Mouse (Mus musculus) liver, adult 2 months (tissue): ENCODE data around the gene Foxe1. TPM values are rescaled to one million over a fixed set of nuclear protein-coding genes. Genes with fewer than 3 reads are reported as not detected.

Experiments
- DNase-seq: peaks from one replicate; pipeline ENCODE4 v3.0.0-alpha.2; 2011; ENCODE audit warnings: low read depth, low spot score; ENCODE audit errors: extremely low read depth
- H3K27ac ChIP-seq: fragments of 200-500 bp; replicated peaks from 2 replicates; pipeline ENCODE4 v1.5.1; 2012; ENCODE audit warnings: low read depth, mild to moderate bottlenecking, control low read depth, inconsistent platforms, low read length; ENCODE audit not compliant: insufficient read depth
- H3K27me3 ChIP-seq: fragments of 200-500 bp; 2 replicates; pipeline ENCODE4 v1.6.1; 2012; ENCODE audit warnings: mild to moderate bottlenecking, moderate library complexity, low read length, inconsistent platforms; ENCODE audit not compliant: control insufficient read depth, insufficient read depth
- H3K36me3 ChIP-seq: fragments of 200-500 bp; 2 replicates; pipeline ENCODE4 v1.6.1; 2012; ENCODE audit warnings: low read length, inconsistent platforms; ENCODE audit not compliant: control insufficient read depth, insufficient read depth
- H3K4me1 ChIP-seq: fragments of 200-500 bp; 2 replicates; pipeline ENCODE4 v1.6.1; 2011; ENCODE audit warnings: low read length; ENCODE audit not compliant: control insufficient read depth, insufficient read depth
- H3K4me3 ChIP-seq: fragments of 200-500 bp; 2 replicates; pipeline ENCODE4 v1.5.1; 2011; ENCODE audit warnings: low read depth, mild to moderate bottlenecking, control low read depth, low read length, moderate library complexity; ENCODE audit not compliant: insufficient read depth
- H3K79me2 ChIP-seq: fragments of 200-500 bp; 2 replicates; pipeline ENCODE4 v1.6.1; 2012; ENCODE audit warnings: inconsistent platforms, mild to moderate bottlenecking, low read length, moderate library complexity; ENCODE audit not compliant: control insufficient read depth, insufficient read depth
- H3K9ac ChIP-seq: fragments of 200-500 bp; 2 replicates; pipeline ENCODE4 v1.6.1; 2012; ENCODE audit warnings: low read depth, mild to moderate bottlenecking, control low read depth, inconsistent platforms, low read length
- CTCF ChIP-seq: fragments of 200-500 bp; IDR thresholded peaks from 2 replicates; pipeline ENCODE4 v1.5.1; 2011; ENCODE audit warnings: low read depth, low read length, control low read depth
- POLR2A ChIP-seq: fragments of 200-500 bp; IDR thresholded peaks from 2 replicates; pipeline ENCODE4 v1.6.1; 2011; ENCODE audit warnings: low read length, control low read depth; ENCODE audit not compliant: insufficient read depth; ENCODE audit errors: extremely low read depth
- WGBS: fragments of 180-500 bp; shearing (Covaris S2); methylation state at CpG from one replicate; pipeline ENCODE4 v1.1.7; 2018; 5-methylcytosine and 5-hydroxymethylcytosine counted together
- polyA plus RNA-seq: library from polyadenylated mRNA; depleted of rRNA; stranded (reverse); fragments of >200 nt; gene quantifications from 2 replicates; pipeline ENCODE4 v1.2.3, GENCODE M21; 2012; rRNA removed
- total RNA-seq: library from RNA; depleted of rRNA; stranded (reverse); fragments of >200 nt; gene quantifications from 2 replicates; pipeline ENCODE4 v1.2.3, GENCODE M21; 2014; rRNA removed

The Foxe1 gene
- total and polyA plus RNA-seq, 2 experiments = 0.04 TPM; not detected in 1

DNA sequence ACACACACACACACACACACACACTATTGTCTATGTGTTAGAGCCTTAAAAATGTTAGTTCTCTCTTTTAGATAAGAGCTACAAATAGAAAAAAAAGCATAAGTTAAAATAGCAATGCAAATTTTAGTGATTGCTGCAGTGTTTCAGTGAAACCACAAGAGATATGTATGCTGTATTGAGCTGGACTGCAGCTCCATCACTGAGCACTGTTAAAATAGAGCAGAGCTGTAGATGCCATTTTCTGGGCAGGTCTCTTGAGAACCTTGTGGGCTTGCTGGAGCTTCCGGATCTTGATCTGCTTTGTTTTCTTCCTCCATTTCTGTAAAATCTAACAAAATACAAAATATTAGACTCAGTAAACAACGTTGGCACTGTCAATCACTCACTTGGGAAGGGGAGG lies 51.0 kb downstream of the Foxe1 start:
- no peak overlapping the region for H3K27ac ChIP-seq
- no peak overlapping the region for H3K9ac ChIP-seq
- DNase-seq = no peak
- TF ChIP-seq POLR2A (no peak), CTCF (no peak)
- H3K79me2 ChIP-seq = no peaks in the 10 kb centered on the region
- H3K36me3 ChIP-seq = no peaks in the 10 kb centered on the region
- 83% methylated on average over 2 of the region's 2 CpGs for WGBS
- H3K4me3 ChIP-seq = no peak overlapping the region
- H3K27me3 ChIP-seq = no peaks in the 10 kb centered on the region
- H3K4me1 ChIP-seq = no peaks in the 10 kb centered on the region; the same call in 1 of the 2 replicates

GRCm38 (mm10) chr4:46395736-46396135 lies 52.3 kb downstream of the Foxe1 start:
- DNase-seq = no peak
- Histone ChIP-seq H3K27me3 (no peaks in the 10 kb centered on the region), H3K9ac (no peak overlapping the region), H3K79me2 (no peaks in the 10 kb centered on the region), H3K36me3 (no peaks in the 10 kb centered on the region), H3K4me1 (no peaks in the 10 kb centered on the region; the same call in 1 of the 2 replicates), H3K4me3 (no peak overlapping the region), H3K27ac (no peak overlapping the region)
- 57% methylated on average over 5 of the region's 5 CpGs for WGBS
- TF ChIP-seq POLR2A (no peak), CTCF (no peak)

Other genes with a start within 250 kb of the Foxe1 start
- gene Ncbp1, start 205.0 kb upstream of the Foxe1 start, total RNA-seq = 16.2 and 17.3 TPM in 2 replicates
- 7.0 and 12.0 TPM in 2 replicates for gene Ncbp1, start 205.0 kb upstream of the Foxe1 start, polyA plus RNA-seq
- gene Tstd2, start 204.9 kb upstream of the Foxe1 start, total RNA-seq = 13.0 and 14.1 TPM in 2 replicates
- 8.0 and 10.5 TPM in 2 replicates for gene Tstd2, start 204.9 kb upstream of the Foxe1 start, polyA plus RNA-seq
- gene Xpa, start 147.3 kb upstream of the Foxe1 start, total RNA-seq = 15.6 and 18.7 TPM in 2 replicates
- gene Xpa, start 147.3 kb upstream of the Foxe1 start, polyA plus RNA-seq = 10.3 and 11.1 TPM in 2 replicates
- 4.0 and 4.6 TPM in 2 replicates for gene Trmo, start 45.8 kb downstream of the Foxe1 start, total RNA-seq
- gene Trmo, start 45.8 kb downstream of the Foxe1 start, polyA plus RNA-seq = 3.3 and 4.5 TPM in 2 replicates
- gene Hemgn, start 69.9 kb downstream of the Foxe1 start, total RNA-seq = not detected in 2 replicates
- gene Hemgn, start 69.9 kb downstream of the Foxe1 start, polyA plus RNA-seq = not detected in 2 replicates
- gene Anp32b, start 107.3 kb downstream of the Foxe1 start, total RNA-seq = 3.5 and 4.8 TPM in 2 replicates
- gene Anp32b, start 107.3 kb downstream of the Foxe1 start, polyA plus RNA-seq = 6.1 and 7.1 TPM in 2 replicates
- 10.7 and 14.3 TPM in 2 replicates for gene Nans, start 145.6 kb downstream of the Foxe1 start, total RNA-seq
- gene Nans, start 145.6 kb downstream of the Foxe1 start, polyA plus RNA-seq = 11.5 and 13.0 TPM in 2 replicates
- 21.3 and 26.5 TPM in 2 replicates for gene Trim14, start 192.5 kb downstream of the Foxe1 start, total RNA-seq
- 24.9 and 28.6 TPM in 2 replicates for gene Trim14, start 192.5 kb downstream of the Foxe1 start, polyA plus RNA-seq